Comparison of ENCODE assay signal across 8 mouse cellular contexts in genomic region chr9:106685249-106686101, GRCm38 (mm10). TPM values are rescaled to one million over a fixed set of nuclear protein-coding genes. Genes with fewer than 3 reads are reported as not detected.
A peak's percentile ranks its signal among the peaks of the same experiment; 100 is the strongest.
DNase-seq lines count a peak whose midpoint lies in the region; ATAC-seq and TF ChIP-seq lines count a peak whose summit lies in the region.

Gene Tex264, minus strand, starts transcription at chr9:106685927.

- peak; percentile 29; the same call in 1 of the 2 replicates for TF ChIP-seq POLR2A in testis, adult 2 months (IDR thresholded peaks at IDR 0.05; ENCODE audit: control insufficient read depth, low read depth, low read length)

- no peak for TF ChIP-seq CTCF in testis, adult 2 months (IDR thresholded peaks at IDR 0.05; ENCODE audit: control insufficient read depth, insufficient read depth, insufficient replicate concordance, low read depth, low read length)

- peaks cover 3% of the 10 kb centered on the region; the same call in 1 of the 2 replicates for H3K4me1 ChIP-seq in brown adipose tissue, adult 24 weeks (ENCODE audit: control insufficient read depth, insufficient read depth, insufficient read length, low read length)
- H3K4me1 ChIP-seq in heart, embryonic 14.5 days (ENCODE audit: control insufficient read depth in 2 of 2, insufficient read depth in 2 of 2, low read length in 2 of 2): peaks cover 7 to 20% of the 10 kb centered on the region in 2 experiments
- H3K4me1 ChIP-seq in liver, embryonic 16.5 days (ENCODE audit: control insufficient read depth, low read depth, low read length): peaks cover 21% of the 10 kb centered on the region
- peaks cover 32% of the 10 kb centered on the region for H3K4me1 ChIP-seq in neural tube, embryonic 13.5 days (replicated peaks)
- H3K4me1 ChIP-seq in testis, adult 2 months (ENCODE audit: control insufficient read depth, insufficient read depth, low read length): peaks cover 7% of the 10 kb centered on the region

- H3K27me3 ChIP-seq in heart, embryonic 14.5 days (ENCODE audit: control insufficient read depth, insufficient read depth, low read length): no peaks in the 10 kb centered on the region
- H3K27me3 ChIP-seq in liver, embryonic 16.5 days (ENCODE audit: control insufficient read depth, insufficient read depth, low read depth, low read length): no peaks in the 10 kb centered on the region
- H3K27me3 ChIP-seq in neural tube, embryonic 13.5 days: no peaks in the 10 kb centered on the region
- no peaks in the 10 kb centered on the region for H3K27me3 ChIP-seq in testis, adult 2 months (ENCODE audit: control insufficient read depth, insufficient read depth, low read length)

- ATAC-seq in CD4-positive, CD25-positive, alpha-beta regulatory T cell, adult 4 months: peak; percentile 81
- ATAC-seq in heart, embryonic 14.5 days (ENCODE audit: insufficient number of reproducible peaks, insufficient read depth, low FRiP score, low read depth): peak; percentile 81
- peak; percentile 83 for ATAC-seq in liver, embryonic 16.5 days (ENCODE audit: low read depth)
- peak; percentile 92 for ATAC-seq in neural tube, embryonic 13.5 days (ENCODE audit: low read depth)

- peak within 1 kb of the TSS; percentile 94 for H3K4me2 ChIP-seq in heart, embryonic 14.5 days (ENCODE audit: low read length)
- H3K4me2 ChIP-seq in liver, embryonic 16.5 days (ENCODE audit: low read depth, low read length): peak within 1 kb of the TSS; percentile 99
- H3K4me2 ChIP-seq in neural tube, embryonic 13.5 days: peak within 1 kb of the TSS; percentile 96

- peak within 1 kb of the TSS; percentile 75 for H3K27ac ChIP-seq in brown adipose tissue, adult 24 weeks (replicated peaks; ENCODE audit: low read depth, low read length)
- peak within 1 kb of the TSS; percentile 6 to 77; a peak in 3 of 4 replicates for H3K27ac ChIP-seq in heart, embryonic 14.5 days (replicated peaks in 1 of 2; ENCODE audit: control insufficient read depth in 1 of 2, insufficient read depth in 1 of 2, low read depth in 2 of 2, low read length in 2 of 2)
- H3K27ac ChIP-seq in liver, embryonic 16.5 days (ENCODE audit: low read length): peak within 1 kb of the TSS; percentile 55; the same call in 1 of the 2 replicates
- H3K27ac ChIP-seq in neural tube, embryonic 13.5 days (replicated peaks): peak within 1 kb of the TSS; percentile 74
- peak within 1 kb of the TSS; percentile 64 for H3K27ac ChIP-seq in testis, adult 2 months (ENCODE audit: control insufficient read depth, insufficient read depth, low read depth, low read length)

- H3K9me3 ChIP-seq in heart, embryonic 14.5 days (ENCODE audit: control insufficient read depth, low read length): no peaks in the 10 kb centered on the region
- H3K9me3 ChIP-seq in liver, embryonic 16.5 days (replicated peaks; ENCODE audit: control insufficient read depth, low read length): no peaks in the 10 kb centered on the region
- no peaks in the 10 kb centered on the region for H3K9me3 ChIP-seq in neural tube, embryonic 13.5 days

- peak; percentile 57 for DNase-seq in fibroblast of lung, adult 2 months (ENCODE audit: low read depth)
- peak; percentile 92 to 96 for DNase-seq in kidney, postnatal 25 days

- peak within 1 kb of the TSS; percentile 96 for H3K4me3 ChIP-seq in brown adipose tissue, adult 24 weeks (ENCODE audit: insufficient read depth, low read depth, low read length)
- H3K4me3 ChIP-seq in heart, embryonic 14.5 days (ENCODE audit: control insufficient read depth in 1 of 2, insufficient read depth in 1 of 2, low read depth in 1 of 2, low read length in 2 of 2): peak within 1 kb of the TSS; percentile 57 to 92
- peak within 1 kb of the TSS; percentile 74 for H3K4me3 ChIP-seq in liver, embryonic 16.5 days (ENCODE audit: low read depth, low read length)
- peak within 1 kb of the TSS; percentile 86 for H3K4me3 ChIP-seq in neural tube, embryonic 13.5 days
- H3K4me3 ChIP-seq in testis, adult 2 months (ENCODE audit: control insufficient read depth, low read depth, low read length): peak within 1 kb of the TSS; percentile 88

- H3K9ac ChIP-seq in heart, embryonic 14.5 days (ENCODE audit: low read length): peak within 1 kb of the TSS; percentile 87
- peak within 1 kb of the TSS; percentile 59 for H3K9ac ChIP-seq in liver, embryonic 16.5 days (ENCODE audit: low read depth, low read length)
- H3K9ac ChIP-seq in neural tube, embryonic 13.5 days: peak within 1 kb of the TSS; percentile 87

- under 1% methylated on average over 73 of the region's 86 CpGs for WGBS in heart, embryonic 14.5 days
- WGBS in liver, embryonic 16.5 days (ENCODE audit: insufficient replicate concordance): under 1% methylated on average over 72 of the region's 86 CpGs
- WGBS in neural tube, embryonic 13.5 days: under 1% methylated on average over 82 of the region's 86 CpGs

- peaks cover 23% of the 10 kb centered on the region for H3K36me3 ChIP-seq in heart, embryonic 14.5 days (ENCODE audit: control insufficient read depth, insufficient read depth, low read length)
- H3K36me3 ChIP-seq in liver, embryonic 16.5 days (ENCODE audit: control insufficient read depth, insufficient read depth): no peaks in the 10 kb centered on the region; the same call in 1 of the 2 replicates
- peaks cover 16% of the 10 kb centered on the region; the same call in 1 of the 2 replicates for H3K36me3 ChIP-seq in neural tube, embryonic 13.5 days
- no peaks in the 10 kb centered on the region for H3K36me3 ChIP-seq in testis, adult 2 months (ENCODE audit: control insufficient read depth, insufficient read depth, low read length)

RNA-seq across cellular contexts. Expression of gene Tex264, which starts in this region (rescaled TPM):
- polyA plus RNA-seq in CD4-positive, CD25-positive, alpha-beta regulatory T cell, adult 4 months (2017; shearing (Covaris generic)): 10 to 100 TPM; 40.7 to 62.0 TPM
- 61.1 and 85.1 TPM in 2 replicates for polyA plus RNA-seq in brown adipose tissue, adult 24 weeks (2012; ENCODE audit: insufficient read depth, insufficient read length, missing spikeins)
- 36.4 and 40.3 TPM in 2 replicates for polyA plus RNA-seq in heart, embryonic 14.5 days (2014; fragmentation: Nextera tagmentation; extraction: Ambion mirVana)
- polyA plus RNA-seq in liver, embryonic 16.5 days (2015; fragmentation: Nextera tagmentation; extraction: Ambion mirVana): 15.4 and 17.8 TPM in 2 replicates
- polyA plus RNA-seq in neural tube, embryonic 13.5 days (2015; fragmentation: Nextera tagmentation; extraction: Ambion mirVana): 52.6 and 57.4 TPM in 2 replicates
- polyA plus RNA-seq in testis, adult 2 months (2012; rRNA removed): 82.9 and 84.7 TPM in 2 replicates

Comparison
In these comparisons a context has a peak if more than half of its experiments do, and no peak if none do; other contexts are left out.
1. Peak in every context shown above with its lines: DNase-seq, ATAC-seq, H3K4me3 ChIP-seq and H3K27ac ChIP-seq.